Mouse (Mus musculus) embryonic facial prominence, embryonic 13.5 days (tissue): ENCODE data around the gene Acadm. TPM values are rescaled to one million over a fixed set of nuclear protein-coding genes. Genes with fewer than 3 reads are reported as not detected.

ENCODE experiments used
- ATAC-seq: fragments of 200-750 bp; cut with Nextera tagmentation; 2 replicates; pipeline ENCODE4 v1.8.0; 2017; ENCODE audit warnings: low read depth; ENCODE audit not compliant: insufficient number of reproducible peaks, insufficient read depth, low FRiP score, low TSS enrichment
- H3K27ac ChIP-seq: fragments of 300-500 bp; sonication (generic); 2 replicates; pipeline ENCODE4 v1.5.1; 2015; ENCODE audit warnings: moderate library complexity, mild to moderate bottlenecking, inconsistent platforms
- H3K27me3 ChIP-seq: fragments of 300-500 bp; sonication (generic); 2 replicates; pipeline ENCODE4 v1.6.1; 2015; ENCODE audit warnings: mild to moderate bottlenecking, inconsistent platforms
- H3K36me3 ChIP-seq: fragments of 300-500 bp; sonication (generic); 2 replicates; pipeline ENCODE4 v1.6.1; 2015; ENCODE audit warnings: mild to moderate bottlenecking, inconsistent platforms
- H3K4me1 ChIP-seq: fragments of 300-500 bp; sonication (generic); 2 replicates; pipeline ENCODE4 v1.6.1; 2015; ENCODE audit warnings: inconsistent platforms
- H3K4me2 ChIP-seq: fragments of 300-500 bp; sonication (generic); 2 replicates; pipeline ENCODE4 v1.6.1; 2015; ENCODE audit warnings: moderate library complexity, mild to moderate bottlenecking, inconsistent platforms
- H3K4me3 ChIP-seq: fragments of 300-500 bp; sonication (generic); 2 replicates; pipeline ENCODE4 v1.5.1; 2015; ENCODE audit warnings: mild to moderate bottlenecking, inconsistent platforms
- H3K9ac ChIP-seq: fragments of 300-500 bp; sonication (generic); 2 replicates; pipeline ENCODE4 v1.6.1; 2015; ENCODE audit warnings: mild to moderate bottlenecking, inconsistent platforms
- H3K9me3 ChIP-seq: fragments of 300-500 bp; sonication (generic); 2 replicates; pipeline ENCODE4 v1.6.1; 2016; ENCODE audit warnings: inconsistent platforms
- WGBS: fragments of 180-500 bp; shearing (Covaris S2); methylation state at CpG from one replicate; pipeline ENCODE4 v1.1.7; 2015; ENCODE audit warnings: mixed read lengths; 5-methylcytosine and 5-hydroxymethylcytosine counted together
- polyA plus RNA-seq: library from polyadenylated mRNA; unstranded; fragments of >200 nt; fragmentation: Nextera tagmentation; extraction: Ambion mirVana; gene quantifications from 2 replicates; pipeline ENCODE4 v1.2.1, GENCODE M21; 2015

The Acadm gene
- polyA plus RNA-seq, result 65.6 and 72.2 TPM in 2 replicates

- peak; percentile 98 for ATAC-seq
- H3K4me1 ChIP-seq, result peaks cover 15% of the 10 kb centered on the region
- WGBS, result under 1% methylated on average over 41 of the region's 41 CpGs
Measured at GRCm38 (mm10) chr3:153944335-153944990, at the start of gene Acadm. Gene Acadm, minus strand, starts transcription at chr3:153944632.

GRCm38 (mm10) chr3:153984428-153985340, 40.3 kb upstream of the Acadm start:
- Histone ChIP-seq H3K36me3 (no peaks in the 10 kb centered on the region), H3K4me3 (no peak overlapping the region), H3K9me3 (no peaks in the 10 kb centered on the region), H3K4me2 (no peak overlapping the region), H3K4me1 (no peaks in the 10 kb centered on the region), H3K27ac (no peak overlapping the region), H3K9ac (no peak overlapping the region), H3K27me3 (no peaks in the 10 kb centered on the region; the same call in 1 of the 2 replicates)
- WGBS, result 51% methylated on average over 10 of the region's 10 CpGs
- ATAC-seq, result no peak

More at GRCm38 (mm10) chr3:153944335-153944990, at the start of gene Acadm:
- Histone ChIP-seq H3K36me3 (peaks cover 12% of the 10 kb centered on the region; the same call in 1 of the 2 replicates), H3K9me3 (no peaks in the 10 kb centered on the region), H3K27ac (peak within 1 kb of the TSS; percentile 89), H3K9ac (peak within 1 kb of the TSS; percentile 85), H3K27me3 (no peaks in the 10 kb centered on the region), H3K4me2 (peak within 1 kb of the TSS; percentile 74), H3K4me3 (peak within 1 kb of the TSS; percentile 86)

GRCm38 (mm10) chr3:153980611-153981010, 36.2 kb upstream of the Acadm start:
- no peaks in the 10 kb centered on the region for H3K9me3 ChIP-seq
- no peaks in the 10 kb centered on the region for H3K4me1 ChIP-seq
- no peaks in the 10 kb centered on the region for H3K36me3 ChIP-seq
- 35% methylated on average over 2 of the region's 2 CpGs for WGBS
- H3K27ac ChIP-seq, result no peak overlapping the region
- H3K27me3 ChIP-seq, result peaks cover 15% of the 10 kb centered on the region
- no peak overlapping the region for H3K4me3 ChIP-seq
- H3K4me2 ChIP-seq, result no peak overlapping the region
- H3K9ac ChIP-seq, result no peak overlapping the region
- ATAC-seq, result no peak

- no peak for ATAC-seq
- H3K36me3 ChIP-seq, result no peaks in the 10 kb centered on the region
- H3K9ac ChIP-seq, result no peak overlapping the region
- WGBS, result 82% methylated on average over 7 of the region's 7 CpGs
- no peak overlapping the region for H3K27ac ChIP-seq
- no peaks in the 10 kb centered on the region for H3K9me3 ChIP-seq
- H3K4me2 ChIP-seq, result no peak overlapping the region
- H3K4me3 ChIP-seq, result no peak overlapping the region
- peaks cover 54% of the 10 kb centered on the region for H3K27me3 ChIP-seq
- peaks cover 13% of the 10 kb centered on the region for H3K4me1 ChIP-seq
Measured at GRCm38 (mm10) chr3:153975791-153976190, 31.4 kb upstream of the Acadm start.

DNA sequence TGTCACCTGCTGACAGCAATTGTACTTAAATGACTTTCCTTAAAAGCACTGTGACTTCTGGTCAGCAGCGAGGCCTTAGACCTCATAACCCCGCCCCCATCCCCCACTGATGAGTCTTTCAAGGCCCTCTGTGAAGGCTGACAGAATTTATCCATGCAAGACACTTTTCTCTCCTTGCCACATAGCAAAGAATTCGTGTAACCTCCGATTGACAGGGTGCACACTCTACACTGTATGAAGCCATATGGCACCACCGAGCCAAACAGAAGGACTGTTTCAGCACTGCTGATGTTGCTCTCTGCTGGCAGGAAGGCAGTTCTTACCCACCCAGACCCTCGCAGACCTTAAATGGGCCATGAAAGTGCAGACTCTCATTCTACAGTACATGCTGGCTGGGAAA, 30.6 kb upstream of the Acadm start:
- peaks cover 55% of the 10 kb centered on the region for H3K27me3 ChIP-seq

DNA sequence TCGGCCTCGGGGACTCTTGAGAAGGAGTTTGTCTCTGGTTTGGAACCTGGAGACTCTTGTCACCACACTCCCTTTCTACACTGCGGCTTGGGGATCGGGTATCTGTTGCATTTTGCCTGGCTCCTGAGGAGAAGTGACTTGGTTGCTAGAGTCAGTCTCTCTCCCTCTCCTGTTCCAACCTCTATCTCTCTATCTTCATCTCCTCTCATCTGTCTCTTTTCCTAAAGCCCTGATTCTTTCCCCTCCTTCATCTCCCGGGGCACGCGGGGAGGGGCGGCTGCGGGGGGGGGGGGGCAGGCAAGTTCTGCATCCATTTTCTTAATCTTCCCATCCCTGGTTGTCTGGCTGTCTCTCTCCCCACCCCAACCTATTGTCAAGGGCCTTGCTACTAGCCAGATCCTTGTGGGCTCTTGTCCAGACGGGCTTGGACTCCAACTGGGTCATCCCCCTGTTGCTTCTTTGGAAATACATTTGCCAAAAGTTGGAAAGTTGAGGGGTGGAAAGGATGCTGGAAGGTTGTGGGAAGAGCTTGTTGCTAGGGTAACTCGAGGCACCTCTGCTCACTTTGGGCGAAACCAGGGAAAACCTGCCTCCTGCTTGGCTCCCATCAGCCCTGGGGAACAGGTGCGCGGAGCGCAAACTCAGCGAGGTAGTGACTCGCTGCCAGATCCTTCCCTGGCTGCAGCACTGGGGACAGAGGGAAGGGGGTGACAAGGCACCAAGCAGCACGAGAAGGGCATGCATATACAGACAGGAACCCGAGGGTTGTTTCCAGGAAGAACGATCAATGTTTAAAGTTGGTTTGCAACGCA, 29.7 kb upstream of the Acadm start:
- H3K36me3 ChIP-seq, result no peaks in the 10 kb centered on the region
- peak overlapping the region; percentile 63 for H3K4me3 ChIP-seq
- peak overlapping the region; percentile 74 for H3K9ac ChIP-seq
- WGBS, result 3% methylated on average over 21 of the region's 21 CpGs
- H3K9me3 ChIP-seq, result peaks cover 5% of the 10 kb centered on the region; the same call in 1 of the 2 replicates
- peaks cover 52% of the 10 kb centered on the region for H3K27me3 ChIP-seq
- no peak overlapping the region for H3K27ac ChIP-seq
- H3K4me2 ChIP-seq, result peak overlapping the region; percentile 97
- peaks cover 13% of the 10 kb centered on the region for H3K4me1 ChIP-seq
- ATAC-seq, result no peak

More for the DNA sequence above, 30.6 kb upstream of the Acadm start:
- H3K4me2 ChIP-seq, result no peak overlapping the region
- H3K4me1 ChIP-seq, result peaks cover 13% of the 10 kb centered on the region
- no peak for ATAC-seq
- H3K9ac ChIP-seq, result no peak overlapping the region
- WGBS, result 8% methylated on average over 6 of the region's 6 CpGs
- no peak overlapping the region for H3K27ac ChIP-seq
- no peaks in the 10 kb centered on the region for H3K9me3 ChIP-seq
- no peak overlapping the region for H3K4me3 ChIP-seq
- no peaks in the 10 kb centered on the region for H3K36me3 ChIP-seq

DNA sequence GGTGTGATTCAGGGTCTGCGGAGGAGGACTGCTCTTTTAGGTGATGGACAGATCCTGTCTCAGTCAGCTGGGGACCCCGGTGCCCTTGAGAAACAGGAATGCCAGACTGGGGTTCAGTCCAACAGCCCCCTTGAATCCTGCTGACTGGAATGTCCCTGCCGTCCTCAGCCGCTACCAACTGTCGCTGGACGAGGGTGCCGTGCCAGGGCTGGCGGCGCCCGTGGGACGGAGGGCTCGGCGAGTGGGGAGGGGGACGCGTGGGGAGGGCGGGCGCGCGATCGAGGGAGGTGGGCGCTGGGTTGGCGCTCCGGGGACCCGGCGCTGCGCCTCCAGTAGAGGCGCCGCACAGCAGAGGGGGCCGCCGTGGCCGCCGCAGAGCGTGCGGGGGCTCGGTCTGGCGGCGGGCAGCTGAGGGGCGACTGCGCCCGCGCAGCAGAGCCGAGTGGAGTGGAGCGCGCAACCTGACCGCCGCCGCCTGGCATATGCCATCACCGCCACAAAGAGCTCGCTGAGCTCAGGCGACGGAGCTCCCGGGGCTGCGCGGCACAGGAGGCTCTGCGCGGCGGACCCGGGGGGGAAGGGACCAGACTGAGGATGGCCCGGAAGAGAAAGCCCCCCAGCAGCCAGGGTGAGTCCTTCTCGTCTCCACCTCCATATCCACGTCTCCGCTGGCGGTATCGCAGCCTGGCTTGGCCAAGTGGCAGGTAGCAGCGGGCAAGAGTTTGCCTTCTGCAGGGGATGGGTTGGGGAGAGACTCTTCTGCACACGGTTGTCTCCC, 28.9 kb upstream of the Acadm start, which contains the start of gene Slc44a5:
Gene Slc44a5, plus strand, starts transcription at position 266 of the 778 bp plus-strand sequence.
- peak; percentile 73 for ATAC-seq
- H3K9me3 ChIP-seq, result peaks cover 5% of the 10 kb centered on the region; the same call in 1 of the 2 replicates
- peak within 1 kb of the TSS; percentile 74 for H3K9ac ChIP-seq
- H3K4me3 ChIP-seq, result peak within 1 kb of the TSS; percentile 63
- H3K4me1 ChIP-seq, result peaks cover 13% of the 10 kb centered on the region
- no peak within 1 kb of the TSS for H3K27ac ChIP-seq
- 1% methylated on average over 52 of the region's 66 CpGs for WGBS
- peak within 1 kb of the TSS; percentile 97 for H3K4me2 ChIP-seq
- H3K27me3 ChIP-seq, result peaks cover 52% of the 10 kb centered on the region
- no peaks in the 10 kb centered on the region for H3K36me3 ChIP-seq

- Histone ChIP-seq H3K4me1 (peaks cover 11% of the 10 kb centered on the region), H3K9me3 (peaks cover 5% of the 10 kb centered on the region; the same call in 1 of the 2 replicates), H3K36me3 (no peaks in the 10 kb centered on the region), H3K4me3 (no peak overlapping the region), H3K27ac (no peak overlapping the region), H3K4me2 (no peak overlapping the region), H3K27me3 (peaks cover 29% of the 10 kb centered on the region), H3K9ac (no peak overlapping the region)
- 88% methylated on average over 4 of the region's 4 CpGs for whole genome bisulfite sequencing
- no peak for ATAC-seq
Measured at GRCm38 (mm10) chr3:153969451-153969850, 25.0 kb upstream of the Acadm start.

DNA sequence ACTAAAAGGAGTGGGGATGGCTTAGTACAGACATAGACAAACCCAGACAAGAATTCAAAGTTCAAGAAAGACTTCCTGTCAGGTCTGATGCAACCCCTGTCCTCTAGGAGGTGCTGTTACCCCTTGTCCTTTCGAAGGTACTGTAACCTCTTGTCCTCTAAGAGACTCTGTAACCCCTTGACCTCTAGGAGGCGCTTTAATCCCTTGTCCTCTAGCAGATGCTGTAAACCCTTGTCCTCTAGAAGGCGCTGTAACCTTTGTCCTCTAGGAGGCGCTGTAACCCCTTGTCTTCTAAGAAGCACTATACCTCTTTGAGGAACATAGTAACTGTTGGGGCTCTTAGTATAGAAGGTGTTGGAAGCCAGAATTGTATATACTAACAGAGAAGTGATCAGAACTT, 24.1 kb upstream of the Acadm start:
- WGBS, result 39% methylated on average over 4 of the region's 4 CpGs
- no peak for ATAC-seq
- Histone ChIP-seq H3K4me3 (no peak overlapping the region), H3K4me1 (0 out of 2 replicates have a peak, but pooled peaks cover 5% of the 10 kb centered on the region), H3K9ac (no peak overlapping the region), H3K27me3 (peaks cover 20% of the 10 kb centered on the region), H3K4me2 (no peak overlapping the region), H3K36me3 (no peaks in the 10 kb centered on the region), H3K9me3 (peaks cover 5% of the 10 kb centered on the region; the same call in 1 of the 2 replicates), H3K27ac (no peak overlapping the region)

DNA sequence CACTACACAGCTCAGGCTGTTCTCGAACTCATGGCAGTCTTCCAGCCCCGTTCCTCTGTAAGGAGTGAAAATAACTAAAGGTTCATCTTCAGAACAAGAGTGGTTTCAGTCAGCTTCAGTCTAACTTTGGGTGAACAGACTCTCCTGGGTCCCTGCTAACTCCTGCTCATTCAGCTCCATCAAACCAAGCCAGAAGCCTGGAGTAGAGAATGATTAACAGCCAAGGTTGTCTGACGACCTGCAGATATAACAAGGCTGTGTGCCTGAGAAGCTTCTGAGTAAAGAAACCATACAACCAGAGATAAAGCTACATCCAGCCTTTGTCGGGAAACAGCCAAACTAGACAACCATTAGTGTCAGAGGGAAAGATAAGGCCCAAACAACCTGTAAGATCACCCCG, 23.0 kb upstream of the Acadm start:
- Histone ChIP-seq H3K9me3 (peaks cover 5% of the 10 kb centered on the region; the same call in 1 of the 2 replicates), H3K27ac (no peak overlapping the region), H3K27me3 (peaks cover 9% of the 10 kb centered on the region), H3K4me2 (no peak overlapping the region), H3K4me1 (no peaks in the 10 kb centered on the region), H3K9ac (no peak overlapping the region), H3K36me3 (no peaks in the 10 kb centered on the region), H3K4me3 (no peak overlapping the region)
- WGBS, result 85% methylated on average over 5 of the region's 5 CpGs
- ATAC-seq, result no peak
